Mouse (Mus musculus): ENCODE results near the gene Syn1.

DNA sequence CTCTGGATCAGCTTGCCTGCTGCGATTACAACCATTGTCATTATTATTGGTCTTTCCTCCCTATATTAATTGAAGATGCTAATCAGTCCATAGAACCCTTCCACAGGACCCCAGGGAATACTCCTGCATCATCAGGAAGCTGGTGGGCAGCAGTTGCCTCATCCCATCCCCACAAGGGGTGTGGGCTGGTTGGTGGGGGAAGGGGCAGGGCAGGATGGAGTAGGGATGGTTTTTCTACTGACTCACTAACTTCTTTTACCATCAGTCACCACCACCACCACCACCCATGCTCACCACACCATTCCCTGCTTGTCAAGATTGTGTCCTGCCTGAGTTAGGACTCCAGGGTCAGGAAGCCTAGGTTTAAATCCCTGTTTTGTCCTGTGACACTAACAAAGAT is 51.6 kb downstream of the Syn1 start:
- TF ChIP-seq CTCF (IDR thresholded peaks at IDR 0.05; ENCODE audit: extremely low read depth, insufficient read depth, insufficient read length, insufficient replicate concordance) (no peak), POLR2A (IDR thresholded peaks at IDR 0.05; ENCODE audit: low read depth, low read length) (no peak)
